Mouse (Mus musculus) kidney, adult 2 months (tissue): ENCODE measurements around the gene Prkg1. TPM values are rescaled to one million over a fixed set of nuclear protein-coding genes. Genes with fewer than 3 reads are reported as not detected.
A peak's percentile ranks its signal among the peaks of the same experiment; 100 is the strongest.

ENCODE experiments used
- DNase-seq: peaks from one replicate; pipeline ENCODE4 v3.0.0; 2021
- H3K27ac ChIP-seq: fragments of 200-500 bp; 2 replicates; pipeline ENCODE4 v1.5.1; 2012; ENCODE audit warnings: low read depth, low read length, control low read depth, inconsistent platforms; ENCODE audit not compliant: insufficient read depth
- H3K27me3 ChIP-seq: fragments of 200-500 bp; replicated peaks from 2 replicates; pipeline ENCODE4 v1.6.1; 2012; ENCODE audit warnings: mild to moderate bottlenecking, moderate library complexity, low read length, inconsistent platforms; ENCODE audit not compliant: control insufficient read depth, insufficient read depth
- H3K36me3 ChIP-seq: fragments of 200-500 bp; 2 replicates; pipeline ENCODE4 v1.6.1; 2012; ENCODE audit warnings: mild to moderate bottlenecking, moderate library complexity, low read length, inconsistent platforms; ENCODE audit not compliant: control insufficient read depth, insufficient read depth
- H3K4me1 ChIP-seq: fragments of 200-500 bp; 2 replicates; pipeline ENCODE4 v1.6.1; 2011; ENCODE audit warnings: low read length; ENCODE audit not compliant: control insufficient read depth, insufficient read depth
- H3K4me3 ChIP-seq: fragments of 200-500 bp; 2 replicates; pipeline ENCODE4 v1.5.1; 2011; ENCODE audit warnings: mild to moderate bottlenecking, low read depth, low read length, control low read depth; ENCODE audit not compliant: insufficient read depth
- CTCF ChIP-seq: fragments of 200-500 bp; conservative IDR thresholded peaks from 2 replicates; pipeline ENCODE4 v1.5.1; 2011; ENCODE audit warnings: low read depth, mild to moderate bottlenecking, control low read depth, low read length, moderate library complexity, mixed read lengths; ENCODE audit not compliant: insufficient read depth, insufficient read length
- POLR2A ChIP-seq: fragments of 200-500 bp; IDR thresholded peaks from one replicate; pipeline ENCODE4 v1.6.1; 2011; ENCODE audit warnings: low read depth, low read length, control low read depth
- WGBS: fragments of 180-500 bp; shearing (Covaris S2); methylation state at CpG from one replicate; pipeline ENCODE4 v1.1.7; 2018; 5-methylcytosine and 5-hydroxymethylcytosine counted together
- polyA plus RNA-seq: library from polyadenylated mRNA; depleted of rRNA; stranded (reverse); fragments of >200 nt; gene quantifications from 2 replicates; pipeline ENCODE4 v1.2.3, GENCODE M21; 2012

The Prkg1 gene
- polyA plus RNA-seq, 1 experiment = 1.7 TPM

GRCm38 (mm10) chr19:30564516-30564915 is 1200.3 kb downstream of the Prkg1 start:
- WGBS = 74% methylated on average over 6 of the region's 6 CpGs
- Histone ChIP-seq H3K4me1 (no peaks in the 10 kb centered on the region), H3K27ac (no peak overlapping the region), H3K27me3 (no peaks in the 10 kb centered on the region), H3K4me3 (no peak overlapping the region), H3K36me3 (no peaks in the 10 kb centered on the region)
- DNase-seq = no peak
- no peak for TF ChIP-seq CTCF
- no peak for TF ChIP-seq POLR2A

GRCm38 (mm10) chr19:30563876-30564275 is 1201.0 kb downstream of the Prkg1 start:
- 80% methylated on average over 3 of the region's 3 CpGs for WGBS
- H3K4me1 ChIP-seq = no peaks in the 10 kb centered on the region
- no peaks in the 10 kb centered on the region for H3K36me3 ChIP-seq
- no peak overlapping the region for H3K27ac ChIP-seq
- no peak overlapping the region for H3K4me3 ChIP-seq
- no peaks in the 10 kb centered on the region for H3K27me3 ChIP-seq
- TF ChIP-seq POLR2A (no peak), CTCF (no peak)
- no peak for DNase-seq

- no peaks in the 10 kb centered on the region for H3K4me1 ChIP-seq
- no peaks in the 10 kb centered on the region for H3K36me3 ChIP-seq
- H3K4me3 ChIP-seq = no peak overlapping the region
- TF ChIP-seq POLR2A (no peak), CTCF (no peak)
- H3K27me3 ChIP-seq = no peaks in the 10 kb centered on the region
- H3K27ac ChIP-seq = no peak overlapping the region
- no peak for DNase-seq
Observed at GRCm38 (mm10) chr19:30558024-30558423, 1206.8 kb downstream of the Prkg1 start.

- WGBS = 2% methylated on average over 12 of the region's 12 CpGs
- H3K4me3 ChIP-seq = peak overlapping the region; percentile 4
- no peak overlapping the region for H3K27ac ChIP-seq
- peaks cover under 1% of the 10 kb centered on the region; the same call in 1 of the 2 replicates for H3K4me1 ChIP-seq
- no peaks in the 10 kb centered on the region for H3K36me3 ChIP-seq
- peak; percentile 64 for DNase-seq
- peak; percentile 86 for TF ChIP-seq CTCF
- TF ChIP-seq POLR2A = no peak
- peaks cover 4% of the 10 kb centered on the region for H3K27me3 ChIP-seq
Observed at GRCm38 (mm10) chr19:30554467-30554881, 1210.4 kb downstream of the Prkg1 start.

GRCm38 (mm10) chr19:30553740-30554139 is 1211.1 kb downstream of the Prkg1 start:
- Histone ChIP-seq H3K27ac (no peak overlapping the region), H3K36me3 (no peaks in the 10 kb centered on the region), H3K4me3 (no peak overlapping the region), H3K27me3 (peaks cover 8% of the 10 kb centered on the region), H3K4me1 (peaks cover 4% of the 10 kb centered on the region; the same call in 1 of the 2 replicates)
- no peak for TF ChIP-seq CTCF
- TF ChIP-seq POLR2A = no peak
- DNase-seq = no peak
- WGBS = 44% methylated on average over 4 of the region's 4 CpGs

GRCm38 (mm10) chr19:30552260-30552659 is 1212.6 kb downstream of the Prkg1 start:
- Histone ChIP-seq H3K27ac (no peak overlapping the region), H3K27me3 (peaks cover 8% of the 10 kb centered on the region), H3K4me3 (no peak overlapping the region), H3K36me3 (no peaks in the 10 kb centered on the region), H3K4me1 (peaks cover 4% of the 10 kb centered on the region; the same call in 1 of the 2 replicates)
- 76% methylated on average over 8 of the region's 8 CpGs for WGBS
- TF ChIP-seq CTCF = no peak
- TF ChIP-seq POLR2A = no peak
- no peak for DNase-seq

- Histone ChIP-seq H3K4me1 (peaks cover 4% of the 10 kb centered on the region; the same call in 1 of the 2 replicates), H3K27me3 (peaks cover 8% of the 10 kb centered on the region), H3K27ac (no peak overlapping the region), H3K36me3 (no peaks in the 10 kb centered on the region), H3K4me3 (no peak overlapping the region)
- WGBS = 13% methylated on average over 17 of the region's 17 CpGs
- no peak for TF ChIP-seq CTCF
- TF ChIP-seq POLR2A = no peak
- DNase-seq = no peak
Observed at GRCm38 (mm10) chr19:30549854-30550647, 1214.8 kb downstream of the Prkg1 start.
